Mouse (Mus musculus): ENCODE data around the gene Gm10717.
"Not testable (repeated sequence)": the region's sequence is repeated elsewhere in the genome, so short reads cannot be mapped to it uniquely, and the experiment has no call there.

DNA sequence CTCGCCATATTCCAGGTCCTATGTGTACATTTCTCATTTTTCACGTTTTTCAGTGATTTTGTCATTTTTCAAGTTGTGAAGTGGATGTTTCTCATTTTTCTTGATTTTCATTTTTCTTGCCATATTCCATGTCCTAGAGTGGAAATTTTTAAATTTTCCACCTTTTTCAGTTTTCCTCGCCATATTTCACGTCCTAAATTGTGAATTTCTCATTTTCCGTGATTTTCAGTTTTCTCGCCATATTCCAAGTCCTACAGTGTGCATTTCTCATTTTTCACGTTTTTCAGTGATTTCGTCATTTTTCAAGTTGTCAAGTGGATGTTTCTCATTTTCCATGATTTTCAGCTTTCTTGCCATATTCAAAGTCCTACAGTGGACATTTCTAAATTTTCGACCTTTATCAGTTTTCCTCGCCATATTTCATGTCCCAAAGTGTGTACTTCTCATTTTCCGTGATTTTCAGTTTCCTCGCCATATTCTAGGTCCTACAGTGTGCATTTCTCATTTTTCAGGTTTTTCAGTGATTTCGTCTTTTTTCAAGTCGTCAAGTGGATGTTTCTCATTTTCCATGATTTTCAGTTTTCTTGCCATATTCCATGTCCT, 22.3 kb upstream of the Gm10717 start, which contains the start of gene Gm11168:
- TF ChIP-seq CTCF (IDR thresholded peaks at IDR 0.05; ENCODE audit: low read depth, low read length); GATA1 (IDR thresholded peaks at IDR 0.05; ENCODE audit: borderline replicate concordance, low read length): not testable (repeated sequence)

Data from G1E (cell line).